8 mouse cellular contexts compared by ENCODE assay signal in genomic region chr7:62209117-62209700, GRCm38 (mm10).
A peak's percentile ranks its signal among the peaks of the same experiment; 100 is the strongest.
DNase-seq lines count a peak whose midpoint lies in the region; ATAC-seq lines count a peak whose summit lies in the region.

No protein-coding gene starts in this region.

- H3K36me3 ChIP-seq in heart, embryonic 13.5 days: 0 out of 2 replicates have a peak, but pooled peaks cover 3% of the 10 kb centered on the region
- 0 out of 2 replicates have a peak, but pooled peaks cover 3% of the 10 kb centered on the region for H3K36me3 ChIP-seq in forebrain, embryonic 15.5 days
- H3K36me3 ChIP-seq in midbrain, embryonic 11.5 days (ENCODE audit: control insufficient read depth, insufficient read depth, low read length): no peaks in the 10 kb centered on the region

- no peaks in the 10 kb centered on the region for H3K27me3 ChIP-seq in heart, embryonic 13.5 days (replicated peaks)
- H3K27me3 ChIP-seq in forebrain, embryonic 15.5 days: no peaks in the 10 kb centered on the region
- no peaks in the 10 kb centered on the region for H3K27me3 ChIP-seq in midbrain, embryonic 11.5 days (ENCODE audit: control insufficient read depth, insufficient read depth, low read length)

- no peaks in the 10 kb centered on the region for H3K4me1 ChIP-seq in heart, embryonic 13.5 days
- H3K4me1 ChIP-seq in forebrain, embryonic 15.5 days: no peaks in the 10 kb centered on the region
- H3K4me1 ChIP-seq in midbrain, embryonic 11.5 days (ENCODE audit: control insufficient read depth, insufficient read depth, low read length): no peaks in the 10 kb centered on the region

- H3K9me3 ChIP-seq in heart, embryonic 13.5 days: 0 out of 2 replicates have a peak, but pooled peaks cover 6% of the 10 kb centered on the region
- no peaks in the 10 kb centered on the region for H3K9me3 ChIP-seq in forebrain, embryonic 15.5 days
- no peaks in the 10 kb centered on the region for H3K9me3 ChIP-seq in midbrain, embryonic 11.5 days (ENCODE audit: control insufficient read depth, low read length)

- WGBS in heart, embryonic 13.5 days: 27% methylated on average over 12 of the region's 12 CpGs
- 32% methylated on average over 12 of the region's 12 CpGs for WGBS in forebrain, embryonic 15.5 days
- 33% methylated on average over 12 of the region's 12 CpGs for WGBS in midbrain, embryonic 11.5 days

- H3K4me3 ChIP-seq in heart, embryonic 13.5 days: peak overlapping the region; percentile 53
- H3K4me3 ChIP-seq in forebrain, embryonic 15.5 days: peak overlapping the region; percentile 49
- H3K4me3 ChIP-seq in midbrain, embryonic 11.5 days (ENCODE audit: low read depth, low read length): peak overlapping the region; percentile 29

- H3K9ac ChIP-seq in heart, embryonic 13.5 days: peak overlapping the region; percentile 73
- peak overlapping the region; percentile 58 for H3K9ac ChIP-seq in forebrain, embryonic 15.5 days (replicated peaks)
- peak overlapping the region; percentile 37 for H3K9ac ChIP-seq in midbrain, embryonic 11.5 days (ENCODE audit: low read length)

- no peak for ATAC-seq in heart, embryonic 13.5 days (ENCODE audit: extremely low read depth, insufficient number of reproducible peaks, low FRiP score, low TSS enrichment)
- peak; percentile 89 for ATAC-seq in forebrain, embryonic 15.5 days (replicated peaks)
- ATAC-seq in midbrain, embryonic 11.5 days (ENCODE audit: low FRiP score): peak; percentile 92
- ATAC-seq in CD4-positive, CD25-positive, alpha-beta regulatory T cell, adult 4 months: no peak

- no peak for DNase-seq in heart, adult 8-10 months (ENCODE audit: low spot score)
- peak; percentile 12 for DNase-seq in cerebellum, adult 11-12 months
- DNase-seq in layer of hippocampus, adult 18-20 months (ENCODE audit: low spot score in 2 of 2): peak; percentile 15 to 65
- peak; percentile 93 for DNase-seq in midbrain, embryonic 11.5 days (ENCODE audit: low spot score, missing footprints)
- DNase-seq in telencephalon, adult 2 months (ENCODE audit: low read depth, low spot score): peak; percentile 50

- H3K4me2 ChIP-seq in heart, embryonic 13.5 days: peak overlapping the region; percentile 48
- peak overlapping the region; percentile 25 for H3K4me2 ChIP-seq in forebrain, embryonic 15.5 days (replicated peaks)
- H3K4me2 ChIP-seq in midbrain, embryonic 11.5 days: peak overlapping the region; percentile 14; the same call in 1 of the 2 replicates

- H3K27ac ChIP-seq in heart, embryonic 13.5 days (replicated peaks): no peak overlapping the region
- H3K27ac ChIP-seq in forebrain, embryonic 15.5 days (replicated peaks): 0 out of 2 replicates have a peak overlapping the region, but pooled peaks have one; percentile 25
- H3K27ac ChIP-seq in midbrain, embryonic 11.5 days (ENCODE audit: low read depth, low read length): no peak overlapping the region

Comparison
In these comparisons a context has a peak if more than half of its experiments do, and no peak if none do; other contexts are left out.
1. ATAC-seq: peak in forebrain, embryonic 15.5 days (single experiment) and midbrain, embryonic 11.5 days (single experiment); none in heart, embryonic 13.5 days (single experiment) and CD4-positive, CD25-positive, alpha-beta regulatory T cell, adult 4 months (single experiment).
2. Peak in every context shown above with its lines, with median percentiles within 50 percentile points of each other: H3K4me2 ChIP-seq, H3K4me3 ChIP-seq and H3K9ac ChIP-seq.